Mouse (Mus musculus) CH12F3 (cell line): ENCODE measurements around the gene Olfr368.

Experiments
- in situ Hi-C: fragments of 300-500 bp; cut with MboI; formaldehyde crosslinking; loops from 2 replicates; pipeline ENCODE4 v1.14.3; 2020; ENCODE audit warnings: low sequenced_read_pairs

The Olfr368 gene

DNA sequence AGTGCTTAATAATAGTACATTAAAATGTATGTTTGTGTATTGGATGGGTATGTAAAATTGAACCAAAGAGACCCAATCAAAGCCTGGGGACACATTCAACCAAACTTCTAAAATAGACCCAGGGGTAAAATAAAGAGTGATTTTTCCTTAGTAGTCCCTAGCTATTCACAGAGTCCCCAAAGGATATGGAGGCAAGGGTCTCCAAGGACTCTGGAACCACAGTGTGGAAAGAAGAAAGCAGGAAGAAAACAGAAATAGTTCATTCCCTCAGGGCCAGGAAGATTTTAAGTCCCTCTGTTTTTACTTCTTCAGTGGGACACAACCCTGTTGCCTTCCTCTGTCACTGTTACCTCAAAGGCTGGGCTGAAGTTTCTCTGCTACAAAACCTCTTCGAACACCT lies at the start of gene Olfr368:
TSS of gene Olfr368 (plus strand) at position 301 of the 400 bp plus-strand sequence.
- in situ Hi-C loops: loop anchor here (25.0 kb wide), 1 partner anchor 589 kb away; the partner anchor contains the start of gene Olfr347

DNA sequence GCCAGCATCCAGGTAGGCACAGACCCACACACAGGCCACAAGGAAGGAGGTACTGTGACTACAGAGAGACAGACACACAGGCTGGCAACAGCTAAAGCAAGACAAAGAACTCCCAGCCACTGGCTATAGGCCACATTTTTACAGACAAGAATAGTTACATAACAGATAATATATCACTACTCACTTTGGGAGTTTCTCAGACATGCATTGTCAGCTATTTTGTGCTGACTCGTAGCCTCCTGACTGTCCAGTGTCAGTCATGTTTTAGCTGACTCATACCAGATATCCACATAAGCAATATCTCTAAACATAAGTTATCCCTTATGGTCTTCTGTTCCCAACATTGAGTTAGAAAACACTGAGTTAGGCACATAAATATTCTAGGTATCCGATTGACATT lies 7.0 kb downstream of the Olfr368 start:
- in situ Hi-C loops: loop anchor here (25.0 kb wide), 1 partner anchor 596 kb away; the partner anchor contains the start of gene Olfr347

DNA sequence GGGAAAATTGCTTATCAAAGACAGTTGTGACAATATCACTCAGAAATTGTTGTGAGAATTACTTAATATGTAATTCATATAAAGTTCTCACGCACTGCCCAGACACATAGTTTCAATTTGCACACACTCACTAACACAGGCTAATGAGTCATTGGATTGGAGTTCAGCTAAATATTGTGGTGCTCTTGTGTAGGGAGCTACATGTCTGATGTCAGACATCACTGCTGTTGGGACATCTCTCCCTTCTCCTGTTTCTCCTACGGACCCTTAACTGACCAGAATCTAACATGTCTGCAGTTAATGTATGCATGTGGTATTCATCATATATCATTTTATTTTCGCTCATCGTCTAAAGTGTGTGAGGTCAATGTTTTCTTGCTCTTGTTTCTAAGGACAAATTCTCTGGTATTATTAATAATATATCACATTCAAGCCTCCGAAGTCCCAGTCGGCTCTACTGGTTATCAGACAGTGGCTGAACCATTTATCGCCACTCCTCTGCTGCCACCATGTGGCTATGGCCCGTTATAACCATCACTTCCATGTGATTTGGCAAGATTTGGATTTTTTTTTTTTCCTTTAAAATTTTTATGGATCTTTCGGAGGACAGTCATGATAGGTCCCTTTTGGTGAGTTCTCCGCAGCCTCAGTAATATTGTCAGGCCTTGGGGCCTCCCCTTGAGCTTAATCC lies 12.3 kb downstream of the Olfr368 start:
- in situ Hi-C loops: loop anchor here (25.0 kb wide), 1 partner anchor 601 kb away; the partner anchor contains the start of gene Olfr347

DNA sequence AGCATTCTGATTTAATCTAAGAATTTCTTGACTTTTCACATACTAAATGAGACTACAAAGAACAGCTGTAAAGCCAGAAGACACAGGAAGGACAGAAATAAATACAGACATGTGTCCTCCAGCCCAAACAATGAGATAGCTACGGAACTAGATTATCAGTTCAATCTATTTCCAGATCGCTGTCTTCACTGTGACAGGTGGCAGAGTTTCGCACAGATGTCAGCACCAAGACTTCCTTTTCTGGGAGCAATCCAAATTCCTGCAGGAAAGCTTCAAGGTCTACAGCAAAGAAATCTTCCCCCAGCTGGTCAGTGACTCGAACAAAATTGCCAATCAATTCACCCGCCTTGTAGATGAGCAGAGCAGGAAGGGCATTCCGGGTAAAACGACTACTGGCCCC lies 25.4 kb downstream of the Olfr368 start:
- in situ Hi-C loops: no loop called here

DNA sequence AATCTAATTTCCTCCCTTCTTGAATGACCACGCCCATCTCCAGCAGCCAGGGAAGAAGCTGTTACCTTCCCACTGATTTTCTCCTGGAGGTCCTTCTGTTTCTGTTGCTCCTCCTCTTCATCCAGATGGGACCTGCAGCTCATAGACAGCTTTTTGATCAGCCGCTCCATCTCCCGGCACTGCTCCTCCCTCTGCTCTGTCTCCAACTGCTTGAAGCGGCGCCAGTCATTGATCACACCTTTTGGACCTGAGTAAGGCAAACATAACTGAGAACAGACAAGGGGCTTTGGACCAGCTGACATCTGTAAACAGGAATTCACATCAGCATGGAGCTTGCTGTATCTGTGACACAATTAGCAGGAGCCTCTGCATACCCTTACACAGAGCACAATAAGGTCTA lies 29.3 kb downstream of the Olfr368 start:
- in situ Hi-C loops: no loop called here

DNA sequence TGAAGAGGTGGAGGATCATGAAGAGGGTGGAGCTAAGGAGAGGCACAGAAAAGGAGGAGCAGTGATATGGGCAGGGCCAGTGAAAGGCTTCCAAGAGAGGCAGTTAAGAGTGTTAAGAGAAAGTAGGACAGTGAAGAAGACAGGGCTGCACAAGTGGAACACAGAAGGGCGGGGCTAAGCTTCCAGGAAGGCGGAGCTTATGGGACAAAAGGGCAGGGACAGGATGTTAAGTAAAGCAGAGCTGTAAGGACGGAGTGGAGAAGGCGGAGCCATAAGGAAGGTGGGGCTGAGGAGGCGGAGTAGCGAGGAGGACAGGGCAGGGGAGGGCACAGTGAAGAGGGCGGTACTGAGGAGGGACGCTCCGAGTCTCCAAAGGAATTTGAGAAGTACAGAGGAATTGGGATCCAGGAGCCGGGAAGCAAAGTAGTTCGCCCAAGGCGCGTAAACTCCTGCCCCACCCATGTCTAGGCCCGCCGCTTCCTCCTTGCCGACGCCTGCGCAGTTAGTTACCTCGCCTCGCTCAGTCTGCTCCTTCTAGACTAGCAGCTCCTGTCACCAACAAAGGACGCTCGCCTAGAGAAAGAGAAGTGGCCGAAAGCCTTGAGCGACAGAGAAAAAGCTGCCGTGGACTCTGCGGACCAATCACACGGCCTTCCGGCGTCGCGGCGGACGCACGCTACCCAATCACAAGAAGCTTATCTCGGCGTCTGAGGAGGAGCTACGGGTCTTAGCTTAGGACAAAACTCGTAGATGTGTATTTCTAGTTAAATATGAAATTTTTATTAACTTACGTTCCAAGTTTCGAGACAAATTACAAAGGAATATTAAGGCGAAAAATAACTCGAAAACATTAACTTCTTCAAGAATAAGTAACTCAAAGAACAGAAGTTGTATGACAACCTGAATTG lies 32.6 kb downstream of the Olfr368 start, which contains the start of gene Pdcl:
TSS of gene Pdcl (minus strand) at position 700 of the 908 bp plus-strand sequence.
- in situ Hi-C loops: no loop called here

DNA sequence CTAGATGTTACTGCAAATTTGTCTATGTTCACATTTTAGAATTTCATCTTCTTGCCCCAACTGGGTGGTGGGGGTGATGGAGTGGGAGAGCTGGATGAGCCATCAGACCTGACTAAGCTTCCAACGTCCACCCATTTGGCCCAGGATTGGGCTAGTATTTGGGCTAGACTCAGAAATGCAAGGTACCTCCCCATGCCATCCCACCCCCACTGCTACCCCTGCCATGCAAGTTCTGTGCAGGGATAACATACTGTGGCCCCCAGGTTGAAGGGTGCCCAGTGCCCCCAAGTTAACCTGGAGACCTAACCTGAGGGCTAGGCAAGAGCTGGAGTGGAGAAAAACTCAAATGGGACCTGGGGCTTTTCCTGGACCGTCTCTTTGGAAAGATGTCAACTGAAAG lies 33.6 kb downstream of the Olfr368 start:
- in situ Hi-C loops: no loop called here

DNA sequence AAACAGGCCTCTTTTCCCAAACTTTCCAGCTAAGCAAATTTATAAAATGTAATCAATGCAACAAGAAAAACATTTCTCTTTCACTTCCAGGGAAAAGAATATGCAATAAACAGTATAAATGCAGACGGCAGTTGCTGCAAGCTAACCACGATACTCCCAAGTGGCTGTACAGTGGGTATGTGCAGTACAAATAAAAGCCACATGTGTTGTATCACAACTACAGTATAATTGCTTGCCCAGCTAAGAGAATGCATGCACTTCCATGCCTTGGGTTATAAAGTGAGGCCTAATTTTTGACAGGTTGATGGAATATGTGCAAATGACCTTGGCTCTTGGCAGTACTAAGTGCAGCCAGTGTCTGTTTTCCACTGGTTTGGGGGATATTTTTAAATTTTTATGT lies 44.3 kb downstream of the Olfr368 start:
- in situ Hi-C loops: no loop called here

DNA sequence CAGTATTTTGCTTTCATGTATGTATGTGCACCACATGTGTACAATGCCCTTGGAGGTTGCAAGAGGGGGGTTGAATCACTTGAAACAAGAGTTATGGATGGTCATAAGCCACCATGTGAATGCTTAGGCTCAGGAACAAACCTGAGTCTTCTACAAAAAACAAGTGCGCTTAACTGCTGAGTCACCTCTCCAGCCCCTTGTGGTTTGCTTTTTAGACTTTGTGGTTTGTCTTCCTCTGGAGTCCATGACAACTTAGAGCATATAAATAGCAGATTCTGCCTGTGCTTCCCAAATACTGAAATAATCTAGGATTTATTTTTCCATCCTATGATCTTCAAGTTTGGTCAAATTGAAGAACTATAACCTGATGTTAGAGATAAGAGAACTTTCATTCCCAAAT lies 49.7 kb downstream of the Olfr368 start:
- in situ Hi-C loops: loop anchor here (25.0 kb wide), 1 partner anchor 386 kb away; no protein-coding TSS in a partner anchor

DNA sequence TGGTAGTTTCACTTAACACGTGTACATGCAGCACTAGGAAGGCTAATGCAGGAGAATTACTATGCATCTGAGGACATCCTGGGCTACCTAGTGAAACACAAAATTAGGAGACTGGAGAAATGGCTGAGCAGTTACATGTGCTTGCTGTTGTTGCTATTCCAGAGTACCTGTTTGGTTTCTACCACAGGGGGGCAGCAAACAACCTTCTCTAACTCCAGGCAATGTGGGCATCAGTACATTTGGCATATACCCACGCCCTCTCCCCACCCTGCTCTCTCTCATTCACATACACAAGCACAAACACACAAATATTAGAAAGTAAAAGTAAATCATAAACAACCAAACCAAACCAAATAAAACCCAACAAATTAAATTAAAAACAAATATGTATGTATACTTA lies 53.9 kb downstream of the Olfr368 start:
- in situ Hi-C loops: loop anchor here (10.0 to 25.0 kb wide), 2 partner anchors 115 to 382 kb away; no protein-coding TSS in a partner anchor
